Mouse (Mus musculus) MN1 (cell line): Measurements from ENCODE around the gene Lcn5.
"Not testable (repeated sequence)": the region's sequence is repeated elsewhere in the genome, so short reads cannot be mapped to it uniquely, and the experiment has no call there.

Experiments
- DNase-seq: peaks from one replicate; pipeline ENCODE4 v3.0.0-alpha.2; 2016; ENCODE audit warnings: low spot score

Gene Lcn5

DNA sequence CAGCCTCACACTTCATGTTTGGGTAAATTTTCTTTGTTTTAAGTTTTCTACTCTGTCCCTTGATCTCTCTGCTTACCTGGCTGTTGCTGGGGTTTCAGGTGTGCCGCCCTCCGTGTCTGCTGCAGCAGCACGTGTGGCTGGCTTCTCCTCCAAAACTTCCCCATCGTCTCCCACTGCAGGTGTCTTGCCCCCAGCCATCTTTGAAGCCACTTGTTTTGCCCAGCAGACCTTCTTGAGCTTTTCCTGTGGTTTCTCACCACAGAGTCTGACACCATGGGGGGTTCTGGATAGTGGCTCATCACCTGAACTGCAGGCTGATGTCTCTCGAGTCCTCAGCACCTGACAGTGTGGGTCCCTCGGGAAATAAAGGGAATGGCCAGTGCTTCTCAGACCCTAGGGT, 21.8 kb downstream of the Lcn5 start:
- no peak for DNase-seq

- no peak for DNase-seq
These were observed 24.7 kb downstream of the Lcn5 start, which contains the start of gene Lcn10 for GRCm38 (mm10) chr2:25682426-25682825. Lcn10 (plus strand) TSS chr2:25682726.

GRCm38 (mm10) chr2:25686941-25687340, 29.2 kb downstream of the Lcn5 start:
- DNase-seq = no peak

DNA sequence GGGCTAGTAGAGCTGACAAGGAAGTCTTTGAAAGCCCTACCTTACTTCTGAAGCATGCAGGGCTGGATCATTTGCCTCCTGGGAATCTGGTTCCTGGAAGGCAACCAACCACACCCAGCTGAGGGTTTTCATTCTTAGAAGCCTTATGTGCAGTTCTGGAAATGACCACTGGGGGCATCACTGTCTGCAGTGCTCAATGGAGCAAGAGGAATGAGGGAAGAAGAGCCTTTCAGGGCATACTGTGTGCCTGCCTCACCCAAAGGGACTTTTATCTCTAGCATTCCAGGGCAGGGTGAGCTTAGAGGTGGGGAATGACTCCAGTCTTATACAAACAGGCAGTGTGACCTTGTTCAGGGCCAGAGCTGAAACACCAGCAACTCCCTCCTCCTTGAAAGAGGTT, 36.9 kb downstream of the Lcn5 start:
- DNase-seq = peak; percentile 40

DNA sequence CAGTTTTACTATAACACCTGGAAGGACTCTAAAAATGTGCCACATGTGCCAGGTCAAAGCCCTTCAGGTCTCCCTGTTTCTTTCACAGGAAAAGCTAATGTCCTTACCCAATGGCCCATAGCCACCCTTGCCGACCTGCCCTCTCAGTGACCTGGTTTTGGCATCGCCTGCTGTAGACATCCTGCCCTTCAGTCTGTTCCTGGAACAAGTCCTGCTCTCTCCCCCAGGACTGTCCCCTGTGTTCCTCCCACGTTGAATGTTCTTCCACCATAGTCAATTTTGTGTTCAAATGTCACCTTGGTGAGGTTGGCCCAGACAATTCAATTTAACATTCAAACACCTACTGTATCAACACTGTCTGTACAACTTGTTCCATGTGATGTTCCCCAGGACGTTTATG, 39.2 kb downstream of the Lcn5 start:
- DNase-seq = no peak

GRCm38 (mm10) chr2:25698696-25699095, 40.9 kb downstream of the Lcn5 start:
- no peak for DNase-seq

DNA sequence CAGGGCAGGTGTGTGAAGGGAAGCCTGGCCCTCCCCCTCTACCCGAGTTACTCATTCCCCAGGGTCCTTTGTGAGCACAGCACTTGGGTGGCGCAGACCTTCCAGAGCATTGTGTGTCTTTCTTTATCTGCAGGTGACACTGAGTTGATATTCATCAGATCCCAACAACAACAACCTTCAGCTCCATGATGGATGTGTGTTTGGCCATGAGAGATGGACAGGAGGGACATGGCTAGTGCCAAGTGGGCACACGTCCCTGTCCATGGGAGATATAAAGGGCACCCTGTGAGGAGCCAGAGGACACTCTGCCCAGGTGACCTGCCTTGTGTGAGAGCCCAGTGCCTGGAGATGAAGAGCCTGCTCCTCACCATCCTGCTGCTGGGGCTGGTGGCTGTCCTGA, 42.0 kb downstream of the Lcn5 start, which contains the start of gene Obp2a:
Gene Obp2a (plus strand): TSS at position 301 of the 400 bp plus-strand sequence.
- DNase-seq = not testable (repeated sequence)

- no peak for DNase-seq
These were observed 43.2 kb downstream of the Lcn5 start for GRCm38 (mm10) chr2:25701001-25701400.

GRCm38 (mm10) chr2:25703706-25704105, 46.0 kb downstream of the Lcn5 start:
- no peak for DNase-seq

GRCm38 (mm10) chr2:25706643-25707481, 49.1 kb downstream of the Lcn5 start, which contains the start of gene Bmyc:
Bmyc (plus strand) TSS chr2:25706739.
- peak; percentile 81 for DNase-seq

DNA sequence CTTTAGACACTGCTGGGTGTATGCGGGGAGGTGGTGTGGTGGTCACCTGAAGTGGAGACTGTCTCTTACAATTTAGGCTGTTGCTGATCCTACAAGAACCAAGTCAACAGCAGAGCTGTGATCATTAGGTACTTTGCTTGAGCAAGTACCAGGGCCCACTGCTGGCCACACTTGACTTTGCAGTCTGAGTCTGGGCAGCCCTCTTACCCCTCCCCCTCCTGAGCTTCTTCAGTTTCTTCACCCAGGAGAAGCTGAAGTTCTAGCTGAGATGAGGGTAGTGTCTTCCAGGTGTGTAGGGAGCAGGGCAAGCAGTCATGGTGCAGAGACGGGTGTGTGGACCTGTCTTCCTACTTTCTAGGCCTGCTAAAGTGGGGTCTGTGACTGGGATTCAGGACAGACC, 50.4 kb downstream of the Lcn5 start:
- DNase-seq = peak; percentile 42

DNA sequence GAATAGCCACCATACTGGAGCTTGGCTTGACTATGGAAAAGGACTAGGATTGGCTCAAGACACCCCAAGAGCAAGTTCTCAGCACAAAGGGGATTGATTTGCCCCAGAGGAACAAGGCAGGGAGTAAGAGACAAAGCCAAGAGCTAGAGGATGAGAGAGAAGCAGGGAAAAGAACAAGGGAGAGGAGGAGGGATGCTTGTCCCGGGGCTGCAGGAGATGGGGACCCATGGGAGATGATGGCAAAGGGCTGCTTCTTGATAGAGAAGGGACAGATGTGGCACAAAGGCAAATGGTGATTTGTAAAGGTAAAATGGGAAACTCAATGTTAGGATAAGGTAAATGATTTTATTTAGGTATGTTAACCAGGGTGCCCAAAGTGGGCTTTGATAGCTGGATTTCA, 51.3 kb downstream of the Lcn5 start:
- not testable (repeated sequence) for DNase-seq

DNA sequence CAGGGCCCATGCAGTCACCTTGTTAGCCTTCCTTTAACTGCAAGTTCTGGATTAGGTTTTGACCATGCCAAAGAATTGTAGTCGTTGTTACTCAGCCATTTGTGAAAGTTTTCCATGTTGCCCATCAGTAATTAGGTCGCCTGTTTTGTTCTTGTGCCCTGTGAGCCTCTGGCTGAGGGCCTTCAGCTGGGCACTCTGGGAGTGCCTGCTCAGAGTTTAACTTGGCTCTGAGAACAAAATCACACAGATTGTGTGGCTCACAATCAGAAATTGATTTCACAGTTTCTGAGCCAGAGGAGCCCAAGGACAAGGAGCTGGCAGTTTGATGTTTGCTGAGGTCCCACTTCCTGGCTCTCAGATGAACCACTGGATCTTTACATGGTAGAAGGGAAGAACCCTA, 52.0 kb downstream of the Lcn5 start:
- DNase-seq = not testable (repeated sequence)
